Mouse (Mus musculus): ENCODE data around the gene Pcgf6. TPM values are rescaled to one million over a fixed set of nuclear protein-coding genes. Genes with fewer than 3 reads are reported as not detected.

Pcgf6 gene
- 28.6 and 32.9 TPM in 2 replicates for polyA plus RNA-seq (2014; fragmentation: Nextera tagmentation; extraction: Ambion mirVana)

DNA sequence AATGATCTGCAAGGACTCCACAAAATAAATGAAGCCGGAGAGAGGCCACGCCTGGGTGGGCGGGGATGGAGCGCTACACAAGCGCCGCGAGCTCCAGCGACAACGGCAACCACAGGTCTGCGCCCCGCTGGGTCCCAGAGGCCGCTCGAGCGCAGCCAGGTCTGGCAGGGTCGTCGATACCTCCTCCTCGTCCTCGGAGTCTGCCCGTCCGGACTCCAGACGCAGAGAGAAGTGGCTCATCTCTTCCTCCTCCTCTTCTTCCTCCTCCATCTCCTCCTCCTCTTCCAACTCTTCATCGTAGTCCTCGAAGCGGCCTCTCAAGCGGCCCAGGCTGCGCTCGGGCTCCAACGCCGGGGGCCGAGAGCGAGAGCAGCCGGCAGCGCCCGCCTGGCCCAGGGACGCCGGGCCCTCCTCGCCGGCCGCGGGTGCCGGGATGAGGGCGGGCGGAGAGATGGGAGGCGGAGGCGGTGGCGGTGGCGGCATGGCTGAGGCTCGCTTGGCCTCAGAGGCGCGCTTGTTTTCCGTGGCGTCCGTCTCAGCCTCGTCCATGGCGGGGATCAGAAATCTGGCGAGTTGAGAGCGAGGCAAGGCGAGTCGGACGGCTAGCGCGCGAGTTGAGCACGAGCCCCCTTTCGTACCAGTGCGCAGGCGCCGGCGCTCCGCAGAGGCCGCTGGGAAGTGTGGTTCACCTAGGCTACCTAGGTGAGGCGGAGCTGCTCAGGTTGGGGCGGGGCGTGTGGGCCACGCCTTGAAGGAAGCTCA lies at the start of gene Pcgf6:
Gene Pcgf6, minus strand, starts transcription at position 636 of the 762 bp plus-strand sequence.
- Histone ChIP-seq H3K9me3 (ENCODE audit: control insufficient read depth, low read length) (no peaks in the 10 kb centered on the region), H3K27me3 (replicated peaks; ENCODE audit: control insufficient read depth, insufficient read depth, low read length) (no peaks in the 10 kb centered on the region), H3K27ac (ENCODE audit: low read depth, low read length) (peak within 1 kb of the TSS; percentile 89), H3K4me2 (peak within 1 kb of the TSS; percentile 73), H3K4me1 (replicated peaks; ENCODE audit: control insufficient read depth, insufficient read depth, low read length) (peaks cover 12% of the 10 kb centered on the region), H3K4me3 (ENCODE audit: low read depth, low read length) (peak within 1 kb of the TSS; percentile 66), H3K36me3 (ENCODE audit: control insufficient read depth, insufficient read depth, low read length) (peaks cover 10% of the 10 kb centered on the region), H3K9ac (ENCODE audit: low read depth, low read length) (peak within 1 kb of the TSS; percentile 73)
- WGBS: under 1% methylated on average over 75 of the region's 75 CpGs
- DNase-seq (ENCODE audit: low spot score) (peak; percentile 87), ATAC-seq (replicated peaks; ENCODE audit: low FRiP score) (peak; percentile 85)

DNA sequence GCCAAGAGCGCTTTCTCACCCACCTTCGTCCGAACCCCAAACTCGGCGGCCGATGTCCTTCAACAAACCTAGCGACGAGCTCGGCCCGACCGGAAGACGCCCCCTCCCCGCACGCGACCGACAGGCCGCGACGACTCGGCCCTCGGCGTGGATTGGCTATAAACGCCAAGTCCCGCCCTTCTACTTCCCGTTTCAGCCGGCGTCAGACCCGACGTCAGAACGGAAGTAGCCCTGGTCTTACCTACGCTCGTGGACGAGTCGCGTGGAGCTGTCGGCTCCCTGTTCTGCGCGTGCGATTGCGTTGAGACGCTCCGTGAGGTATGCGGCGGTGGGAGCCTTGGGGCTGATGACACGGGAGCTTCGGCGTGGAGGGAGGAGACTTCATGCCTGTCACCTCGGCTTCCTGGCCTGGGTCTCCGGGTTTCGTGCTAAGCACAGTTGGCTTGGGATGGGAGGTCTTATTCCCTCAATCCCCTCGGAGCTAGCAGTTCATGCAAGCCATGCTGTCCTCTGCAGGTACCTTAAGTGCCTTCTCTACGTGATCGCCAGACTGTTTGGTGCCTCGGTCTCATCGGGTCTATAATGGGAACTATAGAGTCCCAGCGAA lies 39.9 kb upstream of the Pcgf6 start, which contains the start of the genes Usmg5 and Pdcd11:
Gene Usmg5, minus strand, starts transcription at position 98 of the 607 bp plus-strand sequence.
Gene Pdcd11, plus strand, starts transcription at position 219 of the 607 bp plus-strand sequence.
- peak within 1 kb of the TSS; percentile 87 for H3K4me3 ChIP-seq (ENCODE audit: low read depth, low read length)
- H3K9ac ChIP-seq (ENCODE audit: low read depth, low read length): peak within 1 kb of the TSS; percentile 89
- H3K4me1 ChIP-seq (replicated peaks; ENCODE audit: control insufficient read depth, insufficient read depth, low read length): peaks cover 15% of the 10 kb centered on the region
- peak; percentile 91 for DNase-seq (ENCODE audit: low spot score)
- peak within 1 kb of the TSS; percentile 93 for H3K4me2 ChIP-seq
- no peaks in the 10 kb centered on the region for H3K9me3 ChIP-seq (ENCODE audit: control insufficient read depth, low read length)
- under 1% methylated on average over 56 of the region's 56 CpGs for WGBS
- H3K27me3 ChIP-seq (replicated peaks; ENCODE audit: control insufficient read depth, insufficient read depth, low read length): no peaks in the 10 kb centered on the region
- ATAC-seq (replicated peaks; ENCODE audit: low FRiP score): peak; percentile 98
- H3K27ac ChIP-seq (ENCODE audit: low read depth, low read length): peak within 1 kb of the TSS; percentile 67; the same call in 1 of the 2 replicates
- H3K36me3 ChIP-seq (ENCODE audit: control insufficient read depth, insufficient read depth, low read length): peaks cover 24% of the 10 kb centered on the region

DNA sequence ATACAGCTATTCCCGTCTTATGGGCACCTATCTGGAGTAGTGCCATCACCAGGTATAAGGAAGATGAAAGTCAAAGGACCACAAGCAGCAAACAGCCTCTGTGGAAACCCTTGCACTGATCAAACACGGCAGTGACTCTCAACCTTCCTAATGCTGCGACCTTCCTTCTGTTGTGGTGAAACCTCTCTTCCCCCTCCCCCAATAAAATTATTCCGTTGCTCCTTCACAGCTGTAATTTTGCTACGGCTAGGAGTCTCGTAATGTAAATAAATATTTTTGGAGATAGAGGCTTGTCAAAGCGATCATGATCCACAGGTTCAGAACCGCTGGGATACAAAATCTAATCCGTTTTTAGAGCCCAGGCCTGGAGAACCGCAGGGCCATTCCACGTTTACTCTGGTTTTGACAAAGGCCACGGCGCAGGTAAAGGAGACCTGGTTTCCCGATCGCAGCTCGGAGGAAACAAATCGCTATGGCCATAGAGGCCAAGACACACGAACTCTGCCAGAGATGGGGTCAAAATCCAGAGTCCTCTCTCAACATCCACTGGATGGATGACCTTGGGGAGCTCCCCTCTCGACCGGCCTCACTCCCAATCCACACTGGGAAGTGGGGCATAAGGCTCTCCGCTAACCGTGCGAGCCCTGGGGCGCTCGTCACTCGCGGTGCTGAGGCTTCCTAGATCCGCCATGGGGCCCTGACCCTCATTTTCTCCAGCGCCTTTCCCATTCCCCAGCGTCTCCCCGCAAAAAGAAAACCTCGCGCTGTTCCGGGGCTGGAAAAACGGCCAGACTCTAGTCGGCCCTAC lies 39.2 kb upstream of the Pcgf6 start:
- peaks cover 15% of the 10 kb centered on the region for H3K4me1 ChIP-seq (replicated peaks; ENCODE audit: control insufficient read depth, insufficient read depth, low read length)
- ATAC-seq (replicated peaks; ENCODE audit: low FRiP score) (peak; percentile 58), DNase-seq (ENCODE audit: low spot score) (no peak)
- peak overlapping the region; percentile 89 for H3K9ac ChIP-seq (ENCODE audit: low read depth, low read length)
- peak overlapping the region; percentile 93 for H3K4me2 ChIP-seq
- H3K27me3 ChIP-seq (replicated peaks; ENCODE audit: control insufficient read depth, insufficient read depth, low read length): no peaks in the 10 kb centered on the region
- H3K27ac ChIP-seq (ENCODE audit: low read depth, low read length): peak overlapping the region; percentile 67; the same call in 1 of the 2 replicates
- H3K9me3 ChIP-seq (ENCODE audit: control insufficient read depth, low read length): no peaks in the 10 kb centered on the region
- WGBS: 1% methylated on average over 36 of the region's 36 CpGs
- peak overlapping the region; percentile 87 for H3K4me3 ChIP-seq (ENCODE audit: low read depth, low read length)
- peaks cover 20% of the 10 kb centered on the region; the same call in 1 of the 2 replicates for H3K36me3 ChIP-seq (ENCODE audit: control insufficient read depth, insufficient read depth, low read length)

DNA sequence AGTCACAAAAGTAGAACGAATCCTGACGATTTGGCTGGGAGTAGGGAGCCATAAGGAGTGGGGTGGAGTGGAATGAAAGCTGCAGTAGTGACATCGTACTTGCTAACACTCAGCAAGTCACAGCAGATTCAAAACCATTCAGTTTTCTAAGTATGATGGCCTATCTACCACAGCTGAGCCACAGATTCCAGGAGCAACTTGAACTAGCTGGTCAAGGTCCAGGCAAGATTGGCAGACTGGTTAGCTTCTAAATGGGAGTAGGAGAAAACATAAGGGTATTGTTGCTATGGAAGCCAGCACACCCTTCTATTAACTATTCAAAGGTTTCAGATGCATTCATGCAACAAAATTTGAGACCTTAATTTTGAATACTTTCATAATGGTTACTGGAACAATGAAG lies 37.5 kb upstream of the Pcgf6 start:
- no peaks in the 10 kb centered on the region for H3K9me3 ChIP-seq (ENCODE audit: control insufficient read depth, low read length)
- WGBS: 85% methylated on average over 3 of the region's 3 CpGs
- no peak overlapping the region for H3K4me3 ChIP-seq (ENCODE audit: low read depth, low read length)
- peak overlapping the region; percentile 93; the same call in 1 of the 2 replicates for H3K4me2 ChIP-seq
- H3K27ac ChIP-seq (ENCODE audit: low read depth, low read length): no peak overlapping the region
- no peak overlapping the region for H3K9ac ChIP-seq (ENCODE audit: low read depth, low read length)
- peaks cover 15% of the 10 kb centered on the region for H3K4me1 ChIP-seq (replicated peaks; ENCODE audit: control insufficient read depth, insufficient read depth, low read length)
- peaks cover 26% of the 10 kb centered on the region for H3K36me3 ChIP-seq (ENCODE audit: control insufficient read depth, insufficient read depth, low read length)
- ATAC-seq (replicated peaks; ENCODE audit: low FRiP score) (no peak), DNase-seq (ENCODE audit: low spot score) (no peak)
- no peaks in the 10 kb centered on the region for H3K27me3 ChIP-seq (replicated peaks; ENCODE audit: control insufficient read depth, insufficient read depth, low read length)

DNA sequence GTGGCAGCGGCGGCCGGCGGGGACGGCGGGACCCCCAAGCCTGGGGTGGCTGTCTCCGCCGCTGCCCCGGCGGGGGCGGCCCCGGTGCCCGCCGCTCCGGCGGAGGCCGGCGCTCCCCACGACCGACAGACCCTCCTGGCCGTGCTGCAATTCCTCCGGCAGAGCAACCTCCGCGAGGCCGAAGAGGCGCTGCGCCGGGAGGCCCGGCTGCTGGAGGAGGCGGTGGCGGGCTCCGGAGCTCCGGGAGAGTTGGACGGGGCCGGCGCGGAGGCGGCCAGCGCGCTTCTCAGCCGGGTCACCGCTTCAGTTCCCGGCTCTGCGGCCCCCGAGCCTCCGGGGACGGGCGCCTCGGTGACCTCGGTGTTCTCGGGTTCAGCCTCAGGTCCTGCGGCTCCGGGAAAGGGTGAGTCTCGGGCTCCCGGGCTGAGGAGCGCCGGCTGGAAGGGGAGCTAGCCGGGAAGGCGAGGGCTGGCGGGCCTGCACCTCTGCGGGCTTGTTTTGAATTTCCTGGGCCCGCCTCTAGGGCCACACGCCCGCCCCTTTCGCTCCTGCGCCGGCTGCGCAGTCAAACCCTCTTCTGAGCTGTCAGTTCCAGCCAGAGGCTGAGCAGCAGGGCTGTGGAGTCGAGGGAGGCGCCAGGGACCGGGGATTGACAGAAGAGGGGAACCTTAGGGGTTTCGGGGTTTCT lies 17.4 kb upstream of the Pcgf6 start:
- ATAC-seq (replicated peaks; ENCODE audit: low FRiP score) (peak; percentile 97), DNase-seq (ENCODE audit: low spot score) (peak; percentile 82)
- Histone ChIP-seq H3K4me3 (ENCODE audit: low read depth, low read length) (peak overlapping the region; percentile 99), H3K9me3 (ENCODE audit: control insufficient read depth, low read length) (no peaks in the 10 kb centered on the region), H3K4me1 (replicated peaks; ENCODE audit: control insufficient read depth, insufficient read depth, low read length) (peaks cover 6% of the 10 kb centered on the region; the same call in 1 of the 2 replicates), H3K27ac (ENCODE audit: low read depth, low read length) (peak overlapping the region; percentile 85), H3K9ac (ENCODE audit: low read depth, low read length) (peak overlapping the region; percentile 98), H3K36me3 (ENCODE audit: control insufficient read depth, insufficient read depth, low read length) (peaks cover 11% of the 10 kb centered on the region), H3K27me3 (replicated peaks; ENCODE audit: control insufficient read depth, insufficient read depth, low read length) (no peaks in the 10 kb centered on the region), H3K4me2 (peak overlapping the region; percentile 96)
- under 1% methylated on average over 61 of the region's 72 CpGs for WGBS

DNA sequence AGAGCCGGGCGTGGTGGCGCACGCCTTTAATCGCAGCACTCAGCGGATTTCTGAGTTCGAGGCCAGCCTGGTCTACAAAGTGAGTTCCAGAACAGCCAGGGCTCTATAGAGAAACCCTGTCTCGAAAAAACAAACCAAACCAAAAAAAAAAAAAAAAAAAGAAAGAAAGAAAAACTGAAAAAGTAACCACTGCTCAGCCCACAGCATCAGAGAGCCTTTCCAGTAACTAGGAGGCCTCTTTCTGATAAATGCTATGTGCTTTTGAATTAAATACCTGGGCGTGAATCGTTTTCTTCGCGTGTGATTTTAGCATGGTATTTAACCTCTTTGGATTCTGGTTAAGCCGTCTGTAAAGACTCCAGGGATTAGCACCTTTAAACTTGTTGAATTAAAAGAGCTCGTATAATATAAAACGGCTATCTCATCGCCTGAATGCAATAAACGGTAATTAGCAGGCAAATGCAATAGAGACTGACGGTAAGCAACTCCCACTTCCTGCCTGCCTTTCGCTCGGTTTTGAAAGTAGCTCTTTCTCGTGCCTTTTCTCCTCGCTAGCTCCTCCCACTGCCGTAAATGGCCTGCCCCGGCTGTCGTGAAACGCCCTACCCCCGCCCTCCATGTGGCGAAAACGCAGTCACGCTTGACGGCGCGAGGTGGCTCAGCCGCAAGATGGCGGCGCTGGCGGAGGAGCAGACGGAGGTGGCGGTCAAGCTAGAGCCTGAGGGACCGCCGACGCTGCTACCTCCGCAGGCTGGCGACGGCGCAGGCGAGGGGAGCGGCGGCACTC lies 16.6 kb upstream of the Pcgf6 start, which contains the start of gene Taf5:
Gene Taf5, plus strand, starts transcription at position 651 of the 787 bp plus-strand sequence.
- DNase-seq (ENCODE audit: low spot score) (peak; percentile 94), ATAC-seq (replicated peaks; ENCODE audit: low FRiP score) (peak; percentile 72)
- Histone ChIP-seq H3K27me3 (replicated peaks; ENCODE audit: control insufficient read depth, insufficient read depth, low read length) (no peaks in the 10 kb centered on the region), H3K9ac (ENCODE audit: low read depth, low read length) (peak within 1 kb of the TSS; percentile 98), H3K4me2 (peak within 1 kb of the TSS; percentile 96), H3K27ac (ENCODE audit: low read depth, low read length) (peak within 1 kb of the TSS; percentile 85), H3K9me3 (ENCODE audit: control insufficient read depth, low read length) (no peaks in the 10 kb centered on the region), H3K36me3 (ENCODE audit: control insufficient read depth, insufficient read depth, low read length) (peaks cover 6% of the 10 kb centered on the region), H3K4me3 (ENCODE audit: low read depth, low read length) (peak within 1 kb of the TSS; percentile 99), H3K4me1 (replicated peaks; ENCODE audit: control insufficient read depth, insufficient read depth, low read length) (peaks cover 6% of the 10 kb centered on the region; the same call in 1 of the 2 replicates)
- WGBS: 9% methylated on average over 49 of the region's 49 CpGs

DNA sequence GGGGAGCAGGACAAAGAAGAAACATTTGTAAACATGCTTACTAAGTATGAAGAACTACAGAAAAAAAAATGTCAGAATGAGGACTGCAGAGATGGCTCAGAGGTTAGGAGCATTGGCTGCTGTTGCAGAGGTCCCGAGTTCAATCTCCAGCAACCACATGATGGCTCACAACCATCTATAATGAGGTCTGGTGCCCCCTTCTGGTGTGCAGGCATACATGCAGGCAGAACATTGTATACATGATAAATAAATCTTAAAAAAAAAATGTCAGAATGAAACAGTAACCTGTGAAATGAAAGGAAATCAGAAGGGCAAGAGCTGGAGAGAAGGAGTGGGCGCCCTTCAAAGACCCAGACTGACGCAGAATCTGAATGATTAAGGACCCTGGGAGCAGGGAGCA lies 15.2 kb upstream of the Pcgf6 start:
- H3K4me3 ChIP-seq (ENCODE audit: low read depth, low read length): no peak overlapping the region
- ATAC-seq (replicated peaks; ENCODE audit: low FRiP score) (no peak), DNase-seq (ENCODE audit: low spot score) (no peak)
- no peaks in the 10 kb centered on the region for H3K27me3 ChIP-seq (replicated peaks; ENCODE audit: control insufficient read depth, insufficient read depth, low read length)
- WGBS: 76% methylated on average over 3 of the region's 3 CpGs
- H3K36me3 ChIP-seq (ENCODE audit: control insufficient read depth, insufficient read depth, low read length): no peaks in the 10 kb centered on the region
- peaks cover 6% of the 10 kb centered on the region; the same call in 1 of the 2 replicates for H3K4me1 ChIP-seq (replicated peaks; ENCODE audit: control insufficient read depth, insufficient read depth, low read length)
- no peak overlapping the region for H3K27ac ChIP-seq (ENCODE audit: low read depth, low read length)
- H3K9ac ChIP-seq (ENCODE audit: low read depth, low read length): no peak overlapping the region
- H3K9me3 ChIP-seq (ENCODE audit: control insufficient read depth, low read length): no peaks in the 10 kb centered on the region
- H3K4me2 ChIP-seq: peak overlapping the region; percentile 31; the same call in 1 of the 2 replicates

Data from liver, embryonic 11.5 days (tissue).